Mouse (Mus musculus): ENCODE data around the gene Bcas3. TPM values are rescaled to one million over a fixed set of nuclear protein-coding genes. Genes with fewer than 3 reads are reported as not detected.
A peak's percentile ranks its signal among the peaks of the same experiment; 100 is the strongest.

Bcas3 gene
- total RNA-seq (2021), result 10 to 100 TPM; 33.6 to 40.6 TPM
- long read RNA-seq, experiment 1, partial matches to known transcripts, result 1 of 7 reads
- long read RNA-seq, experiment 1, other reads (novel, unspliced or antisense), result 5 of 7 reads
- long read RNA-seq, experiment 2, partial matches to known transcripts, result 0 of 1 reads
- long read RNA-seq, experiment 2, other reads (novel, unspliced or antisense), result 0 of 1 reads

DNA sequence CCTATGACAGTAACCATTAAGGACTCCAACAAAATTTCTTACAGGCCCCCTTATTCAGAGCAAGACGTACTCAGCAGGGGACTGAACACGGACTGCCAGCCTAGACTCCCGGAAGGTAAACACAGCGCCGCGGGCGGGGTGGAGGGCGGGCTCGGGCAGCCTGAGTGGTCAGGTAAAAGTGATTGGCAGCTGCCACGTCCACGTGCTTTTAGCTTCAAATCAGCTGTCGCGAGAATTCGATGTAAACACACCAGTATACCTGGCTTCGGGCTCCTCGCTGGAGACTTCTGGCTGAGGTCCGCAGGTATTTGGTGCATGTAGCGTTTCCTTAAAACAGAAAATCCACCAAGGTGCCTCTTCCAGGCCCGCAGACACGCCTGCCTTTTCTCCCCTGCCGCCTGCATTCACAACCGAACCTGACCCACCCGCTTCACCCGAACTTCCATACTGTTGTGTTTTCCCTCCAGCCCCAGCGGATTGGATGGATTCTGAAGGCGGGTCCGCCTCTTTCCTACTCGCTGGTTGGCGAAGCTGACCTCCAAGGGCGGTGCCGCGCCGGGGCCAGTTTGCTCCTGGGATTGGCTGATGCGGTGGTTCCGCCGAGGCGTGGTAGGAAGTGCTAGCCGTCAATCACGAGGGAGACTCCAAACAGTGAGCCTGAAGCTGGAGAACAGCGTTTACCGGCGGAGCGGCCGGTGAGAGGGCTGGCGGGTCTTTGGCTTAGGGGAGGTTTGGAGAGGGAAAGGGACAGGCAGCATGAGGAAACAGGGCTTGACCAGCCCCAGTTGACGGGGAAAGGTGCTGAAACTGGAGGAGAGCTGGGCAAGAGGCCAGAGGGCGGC lies at the start of gene Bcas3:
Bcas3 (plus strand) TSS at position 629 of the 842 bp plus-strand sequence.
- DNase-seq, result peak; percentile 98 to 100

DNA sequence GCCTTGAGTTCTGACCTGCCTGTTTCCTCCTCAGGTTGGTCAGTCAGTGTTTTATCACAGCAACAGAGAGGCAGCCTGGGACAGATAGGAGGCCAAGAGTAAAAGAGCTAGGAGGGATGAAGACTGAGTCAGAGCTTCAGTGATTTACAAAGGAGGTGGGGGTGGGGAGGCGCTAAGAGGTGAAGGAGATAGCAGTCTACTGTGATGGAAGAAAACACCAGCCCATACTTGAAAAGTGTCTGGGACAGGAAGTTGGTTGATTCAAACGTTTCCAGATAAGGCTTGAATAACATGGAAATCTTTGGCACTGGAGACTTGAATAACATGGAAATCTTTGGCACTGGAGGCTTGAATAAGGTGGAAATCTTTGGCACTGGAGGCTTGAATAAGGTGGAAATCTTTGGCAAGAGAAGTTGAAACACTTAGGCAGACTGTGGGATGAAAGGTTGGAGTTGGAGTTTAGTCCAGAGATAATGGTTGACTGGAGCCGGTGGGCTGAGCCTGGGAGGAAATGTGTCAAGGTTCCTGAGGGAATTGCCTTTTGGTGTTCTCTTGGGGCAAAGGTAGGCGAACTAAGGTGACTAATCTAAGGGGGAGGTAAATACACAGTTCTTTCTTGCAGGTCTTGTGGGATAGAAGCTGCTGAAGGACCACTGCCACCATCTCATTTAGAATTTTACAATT lies 46.2 kb upstream of the Bcas3 start:
- no peak for DNase-seq

DNA sequence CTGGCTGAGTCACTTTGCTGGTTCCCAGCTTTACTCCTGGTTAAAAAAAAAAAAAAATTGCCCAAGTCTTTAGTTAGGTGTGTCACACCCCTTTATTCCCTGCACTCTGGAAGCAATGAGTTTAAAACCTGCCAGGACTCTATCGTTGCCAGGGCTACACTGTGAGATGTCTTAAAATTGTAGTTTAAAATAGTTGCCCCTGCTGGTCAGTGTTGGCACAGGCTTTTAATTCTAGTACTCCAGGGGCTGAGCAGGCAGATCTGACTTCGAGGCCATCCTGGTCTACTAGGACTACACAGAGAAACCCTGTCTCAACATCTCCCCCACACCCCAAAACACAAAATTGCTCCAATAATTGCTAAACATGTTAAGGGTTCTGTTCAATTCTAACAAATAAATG lies 44.2 kb upstream of the Bcas3 start:
- no peak for DNase-seq

DNA sequence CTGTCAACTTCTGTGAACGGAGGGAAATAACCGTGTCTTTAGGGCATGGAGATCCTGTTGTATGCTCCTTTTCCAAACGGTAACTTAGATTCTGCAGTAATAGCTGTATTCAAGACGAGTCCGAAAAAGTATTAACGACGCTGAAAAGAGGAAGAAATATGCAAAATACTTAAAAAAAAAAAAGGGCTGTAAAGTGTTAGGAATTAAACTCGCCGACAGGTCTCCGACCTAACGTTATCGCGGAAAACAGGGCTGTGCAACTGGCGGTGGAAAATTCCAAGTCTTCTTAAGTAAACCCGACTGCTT lies 42.6 kb upstream of the Bcas3 start:
- DNase-seq, result no peak

DNA sequence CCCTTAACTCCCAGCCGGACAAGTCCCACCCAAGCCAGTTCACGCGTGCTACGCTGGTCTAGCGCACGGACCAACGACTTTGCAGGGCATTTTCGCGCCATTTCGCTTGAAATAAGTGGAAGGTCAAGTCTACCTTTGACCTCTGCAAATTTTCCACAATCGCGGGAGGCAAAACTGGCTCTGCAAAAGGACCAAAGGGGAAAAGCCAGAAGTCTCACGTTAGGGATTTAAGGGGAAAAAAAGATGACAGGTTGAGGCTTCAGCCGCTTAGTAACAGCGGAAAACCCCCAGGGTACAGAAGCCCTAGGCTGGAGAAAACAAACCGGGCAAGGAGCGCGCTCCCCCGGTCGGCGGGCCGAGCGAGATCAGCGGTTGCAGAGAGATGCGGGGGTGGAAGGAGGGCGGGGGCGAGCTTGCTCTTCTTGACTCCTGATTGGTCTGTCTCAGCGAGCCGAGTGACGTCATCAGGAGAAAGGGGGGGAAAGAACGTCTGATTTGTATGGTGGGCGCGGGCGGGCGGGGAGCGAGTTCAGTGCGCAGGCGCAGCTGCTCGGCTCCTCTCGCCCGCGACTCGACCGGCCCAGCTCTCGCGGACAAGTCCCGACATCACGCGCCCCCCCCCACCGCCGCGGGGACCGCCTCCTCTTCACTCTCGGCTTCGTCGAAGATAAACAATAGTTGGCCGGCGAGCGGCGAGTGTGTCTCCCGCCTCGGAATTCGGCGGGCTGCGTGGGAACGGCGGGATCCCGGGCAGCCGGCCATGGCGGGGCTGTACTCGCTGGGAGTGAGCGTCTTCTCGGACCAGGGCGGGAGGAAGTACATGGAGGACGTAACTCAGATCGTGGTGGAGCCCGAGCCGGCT lies 42.0 kb upstream of the Bcas3 start, which contains the start of gene Ppm1d:
Ppm1d (plus strand) TSS at position 532 of the 862 bp plus-strand sequence.
- DNase-seq, result peak; percentile 98

DNA sequence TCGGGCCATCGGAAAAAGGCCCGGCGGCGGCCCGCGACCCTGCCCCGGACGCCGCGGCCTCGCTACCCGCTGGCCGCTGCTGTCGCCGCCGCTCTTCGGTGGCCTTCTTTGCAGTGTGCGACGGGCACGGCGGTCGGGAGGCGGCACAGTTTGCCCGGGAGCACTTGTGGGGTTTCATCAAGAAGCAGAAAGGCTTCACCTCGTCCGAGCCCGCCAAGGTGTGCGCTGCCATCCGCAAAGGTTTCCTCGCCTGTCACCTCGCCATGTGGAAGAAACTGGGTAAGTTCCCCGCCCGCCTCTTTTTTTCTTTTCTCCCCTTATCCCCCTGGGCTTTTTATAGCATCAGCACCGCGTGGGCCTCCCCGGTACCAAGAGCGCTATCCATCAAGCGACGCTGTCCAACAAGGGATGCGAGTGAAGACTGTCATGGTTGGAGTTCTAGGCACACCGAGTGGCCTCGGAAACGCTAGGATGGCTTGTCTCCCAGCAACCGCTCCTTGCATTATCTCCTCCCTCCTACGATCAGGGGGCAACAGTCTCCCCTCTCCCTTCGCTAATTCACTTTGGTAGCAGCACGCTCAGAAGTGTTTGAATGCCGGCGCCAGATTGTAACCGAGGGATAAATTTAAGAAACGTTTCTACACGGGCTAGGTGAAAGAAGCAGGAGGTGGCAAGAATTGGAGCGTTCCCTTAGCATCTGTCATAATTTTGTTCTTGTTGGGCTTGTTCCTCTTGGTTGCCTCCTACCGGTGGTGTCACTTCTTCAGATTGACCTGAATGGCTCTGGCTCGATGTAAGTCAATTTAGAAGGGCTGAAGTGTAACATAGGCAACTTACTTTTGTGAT lies 41.1 kb upstream of the Bcas3 start:
- peak; percentile 58 to 75 for DNase-seq

DNA sequence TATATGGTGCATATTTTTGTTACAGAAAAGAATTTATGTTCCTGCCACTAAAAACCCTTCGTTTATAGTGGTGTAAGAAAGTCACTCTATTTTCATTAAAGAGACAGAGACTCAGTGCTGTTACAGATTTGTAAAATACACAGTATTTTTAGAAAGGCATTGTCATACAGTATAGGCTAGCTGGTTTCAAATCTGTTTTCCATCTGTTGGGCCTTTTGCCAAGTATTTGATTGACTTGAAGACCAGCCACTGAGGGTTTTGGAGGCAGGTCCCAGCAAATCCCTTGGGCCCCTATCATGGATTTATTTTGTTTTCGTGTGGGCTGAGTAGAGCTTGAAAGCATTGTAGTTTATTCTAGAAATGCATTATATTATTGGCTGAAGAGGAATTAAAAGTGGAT lies 40.1 kb upstream of the Bcas3 start:
- peak; percentile 91 to 94 for DNase-seq

DNA sequence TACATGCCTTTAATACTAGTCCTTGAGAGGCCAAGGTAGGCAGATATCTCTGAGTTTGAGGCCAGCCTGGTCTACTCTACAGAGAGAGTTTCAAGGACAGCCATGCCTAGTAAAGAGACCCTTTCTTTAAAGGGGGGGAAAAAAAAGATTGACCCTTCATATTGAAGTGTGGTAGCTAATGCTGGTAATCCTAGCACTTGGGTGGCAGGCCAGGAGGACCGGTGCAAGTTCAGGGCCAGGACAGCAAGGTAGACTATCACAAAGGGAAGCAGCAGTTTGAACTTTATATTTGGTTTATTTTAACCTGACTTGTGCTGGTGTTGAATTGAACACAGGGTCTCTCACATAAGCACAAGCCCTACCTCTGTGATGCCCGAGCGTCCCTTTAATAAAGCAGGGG lies 39.6 kb upstream of the Bcas3 start:
- DNase-seq, result no peak

DNA sequence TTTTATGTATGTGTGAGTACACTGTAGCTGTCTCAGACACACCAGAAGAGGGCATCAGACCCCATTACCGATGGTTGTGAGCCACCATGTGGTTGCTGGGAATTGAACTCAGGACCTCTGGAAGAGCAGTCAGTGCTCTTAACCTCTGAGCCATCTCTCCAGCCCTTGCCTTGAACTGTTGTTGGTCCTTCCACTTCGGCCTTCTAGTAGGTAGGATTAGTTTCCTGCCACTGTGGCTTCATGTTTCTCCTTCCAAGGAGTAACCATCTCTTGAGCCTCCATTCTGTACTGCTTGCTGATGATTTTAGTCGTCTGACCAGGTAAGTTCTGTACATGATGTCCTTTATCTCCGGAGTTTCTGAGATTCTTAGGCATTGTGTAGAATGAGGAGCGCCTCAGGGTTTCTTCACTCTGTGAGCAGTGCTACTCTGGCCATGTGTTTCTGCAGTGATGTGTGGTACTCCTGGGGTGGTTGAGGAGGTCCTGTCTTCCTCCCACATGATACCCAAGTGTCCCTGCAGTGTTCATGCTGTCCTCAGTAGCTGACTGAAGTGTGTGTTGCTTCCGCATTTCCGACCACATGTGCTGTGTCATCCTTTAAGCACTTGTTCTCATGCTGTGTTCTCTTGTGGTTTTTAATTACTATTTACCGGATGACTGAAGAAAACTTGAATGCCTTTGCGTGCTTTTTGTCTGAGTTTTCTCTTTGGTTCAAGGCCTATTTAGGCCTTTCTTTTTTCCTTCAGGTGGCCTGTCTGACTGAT lies 29.2 kb upstream of the Bcas3 start:
- peak in 1 of 2 experiments; percentile 22 for DNase-seq

DNA sequence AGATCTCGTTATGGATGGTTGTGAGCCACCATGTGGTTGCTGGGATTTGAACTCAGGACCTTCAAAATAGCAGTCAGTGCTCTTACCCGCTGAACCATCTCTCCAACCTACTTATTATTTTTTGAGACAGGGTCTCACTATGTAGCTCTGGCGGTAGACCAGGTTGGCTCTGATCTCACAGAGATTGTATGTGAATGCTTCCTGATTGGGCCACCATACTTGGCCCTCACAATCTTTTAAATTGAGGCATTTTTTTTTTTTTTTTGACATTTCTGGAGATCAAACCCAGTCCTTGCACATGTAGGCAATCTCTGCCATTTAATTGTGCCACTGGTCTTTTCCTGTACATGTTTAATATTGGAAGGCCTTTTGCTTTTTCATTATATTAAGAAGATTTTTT lies 24.2 kb upstream of the Bcas3 start:
- DNase-seq, result no peak

DNA sequence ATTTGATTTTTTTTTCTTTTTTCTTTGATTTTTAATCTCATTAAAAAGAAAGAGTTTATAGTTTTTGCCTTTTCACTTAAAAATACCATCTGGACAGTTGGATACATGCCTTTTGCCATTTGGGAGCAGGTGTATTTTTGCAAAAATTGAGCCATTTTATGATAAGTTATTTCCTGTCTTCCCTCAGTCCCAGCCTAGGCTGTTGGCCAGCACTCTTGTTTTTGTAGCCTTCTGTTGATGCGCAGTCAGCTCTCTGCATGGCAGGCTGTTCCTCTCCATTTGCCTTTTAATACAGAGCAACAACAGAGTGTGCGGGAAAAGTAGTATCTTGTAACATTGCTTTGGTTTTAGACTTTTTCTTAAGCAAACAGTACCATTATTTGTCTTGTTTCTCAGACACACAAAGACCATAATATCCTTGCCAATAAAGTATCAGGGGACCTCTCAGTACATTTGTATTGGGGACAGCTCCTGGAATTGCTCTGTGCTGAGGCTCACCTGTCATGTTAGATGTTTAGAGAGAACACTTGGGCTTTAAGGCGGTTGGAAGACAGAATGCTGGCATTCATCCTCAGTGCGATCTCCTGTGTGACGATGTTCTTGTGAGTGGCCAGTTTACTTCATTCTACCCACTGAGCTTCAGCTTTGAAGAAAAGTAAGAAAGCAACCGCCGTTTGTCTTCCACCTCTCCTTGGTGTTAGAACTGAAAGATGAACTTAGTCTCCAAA lies 23.6 kb upstream of the Bcas3 start:
- peak; percentile 60 to 73 for DNase-seq

DNA sequence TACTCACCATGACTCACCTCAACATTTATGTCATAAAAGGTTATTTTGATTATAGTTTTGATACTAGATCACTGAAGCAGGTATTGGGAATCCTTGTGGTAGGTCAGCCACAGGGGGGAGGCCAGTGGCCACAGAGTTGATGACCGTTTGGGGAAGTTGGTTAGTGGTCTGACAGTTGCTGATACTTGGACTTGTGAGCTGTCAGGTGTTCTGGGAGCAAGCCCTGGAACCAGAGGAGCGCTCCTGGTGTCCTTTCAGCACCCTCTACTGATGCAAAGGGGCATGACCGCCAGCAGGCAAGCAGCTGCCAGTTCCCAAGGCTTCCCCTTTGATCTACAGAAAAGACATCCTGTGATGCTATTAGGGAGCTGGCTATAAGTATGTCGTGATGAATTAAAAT lies 18.2 kb upstream of the Bcas3 start:
- peak; percentile 44 to 64 for DNase-seq

DNA sequence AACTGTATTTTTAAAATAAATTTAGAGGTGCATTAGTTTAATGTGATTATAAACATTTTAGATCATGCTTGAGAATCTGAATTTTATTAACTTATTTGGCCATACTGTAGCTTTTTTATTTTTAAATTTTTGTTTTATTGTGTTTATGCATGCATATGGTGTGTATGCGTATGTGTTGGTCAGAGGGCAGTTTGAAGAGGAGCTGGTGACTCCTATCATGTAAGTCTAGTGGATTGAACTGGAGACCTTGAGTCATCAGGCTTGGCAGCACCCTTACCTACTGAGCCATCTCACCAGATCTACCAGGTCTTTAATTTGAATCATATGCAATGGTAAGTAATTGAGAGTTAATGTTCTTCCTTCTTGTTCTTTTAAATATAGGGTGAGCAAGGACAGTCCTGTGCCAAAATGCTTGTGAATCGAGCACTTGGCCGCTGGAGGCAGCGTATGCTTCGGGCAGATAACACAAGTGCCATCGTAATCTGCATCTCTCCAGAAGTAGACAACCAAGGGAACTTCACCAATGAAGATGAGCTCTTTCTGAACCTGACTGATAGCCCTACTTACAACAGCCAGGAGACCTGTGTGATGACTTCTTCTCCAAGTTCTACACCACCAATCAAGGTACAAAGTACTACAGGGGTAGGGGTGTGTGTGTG lies 13.7 kb upstream of the Bcas3 start:
- no peak for DNase-seq

DNA sequence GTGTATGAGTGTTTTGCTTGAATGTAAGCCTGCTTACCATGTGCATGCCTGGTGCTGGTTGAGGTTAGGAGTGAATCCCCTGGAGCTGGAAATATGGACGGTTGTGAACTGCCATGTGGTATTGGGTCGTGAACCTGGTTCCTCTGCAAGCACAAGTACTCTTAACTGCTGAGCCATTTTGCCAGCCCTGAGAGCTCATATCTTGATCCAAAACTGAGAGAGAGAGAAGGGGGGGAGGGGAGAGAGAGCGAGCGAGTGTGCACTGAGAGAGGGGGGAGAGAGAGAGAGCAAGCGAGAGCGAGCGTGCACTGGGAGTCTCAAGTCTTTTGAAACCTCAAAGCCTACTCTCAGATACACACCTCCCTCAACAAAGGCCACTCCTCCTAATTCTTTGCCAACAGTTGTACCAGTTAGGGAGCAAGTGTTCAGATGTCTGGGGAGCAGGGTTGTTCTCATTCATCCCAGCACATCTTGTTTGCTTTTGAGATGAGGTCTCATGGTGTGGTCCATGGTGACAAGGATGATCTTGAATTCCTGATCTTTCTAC lies 12.8 kb upstream of the Bcas3 start:
- no peak for DNase-seq

DNA sequence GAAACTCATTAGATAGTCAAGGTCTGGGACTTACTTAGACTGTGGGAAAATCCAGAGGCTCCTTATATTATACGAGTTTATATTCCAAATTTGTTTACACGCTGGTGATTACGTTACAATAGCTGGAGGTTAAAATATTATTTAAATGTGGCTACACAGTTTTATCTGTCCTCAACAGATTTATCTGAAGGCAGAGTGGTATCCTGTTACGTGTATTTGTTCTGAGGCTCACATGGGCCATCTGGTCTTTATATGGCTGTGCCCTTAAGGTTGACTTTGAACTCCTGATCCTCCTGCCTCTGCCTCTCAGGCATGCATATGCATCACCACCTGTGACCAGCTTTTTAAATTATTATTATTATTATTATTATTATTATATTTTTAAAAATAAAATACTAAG lies 852 bp downstream of the Bcas3 start:
- DNase-seq, result no peak

DNA sequence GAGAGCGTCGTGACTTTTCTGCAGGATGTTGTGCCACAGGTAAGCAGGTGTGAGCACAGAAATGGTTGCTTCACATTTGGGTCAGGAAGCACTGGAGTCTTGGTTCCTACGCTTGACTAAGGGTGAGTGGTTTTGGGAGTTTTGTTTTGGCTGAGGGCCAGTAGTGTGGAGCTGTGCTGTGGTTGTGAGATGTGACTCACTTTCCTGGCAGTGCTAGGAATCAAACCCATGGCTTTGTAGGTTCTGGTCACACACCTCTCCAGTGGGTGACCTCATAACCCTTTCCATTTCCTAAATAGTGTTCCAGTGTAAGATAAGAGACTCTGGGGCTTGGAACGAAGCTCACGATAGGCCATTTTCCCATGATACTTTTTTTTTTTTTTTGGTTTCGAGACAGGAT lies 6.7 kb downstream of the Bcas3 start:
- no peak for DNase-seq

DNA sequence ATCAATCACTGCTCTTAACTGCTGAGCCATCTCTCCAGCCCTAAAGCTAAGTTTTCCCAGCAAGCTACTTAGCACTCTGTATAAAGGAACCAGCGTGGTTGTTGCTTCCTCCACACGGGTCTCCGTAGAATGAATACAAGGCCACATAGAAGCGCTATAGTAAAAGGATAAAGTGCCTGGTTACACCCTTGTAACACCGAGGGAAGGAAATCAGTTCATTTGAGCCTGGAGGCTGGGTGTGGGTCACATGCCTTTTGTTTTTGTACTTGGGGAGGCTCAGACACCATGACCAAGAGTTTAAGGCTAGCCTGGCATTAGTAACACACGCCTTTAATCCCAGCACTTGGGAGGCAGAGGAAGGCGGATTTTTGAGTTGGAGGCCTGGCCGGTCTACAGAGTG lies 8.7 kb downstream of the Bcas3 start:
- no peak for DNase-seq

DNA sequence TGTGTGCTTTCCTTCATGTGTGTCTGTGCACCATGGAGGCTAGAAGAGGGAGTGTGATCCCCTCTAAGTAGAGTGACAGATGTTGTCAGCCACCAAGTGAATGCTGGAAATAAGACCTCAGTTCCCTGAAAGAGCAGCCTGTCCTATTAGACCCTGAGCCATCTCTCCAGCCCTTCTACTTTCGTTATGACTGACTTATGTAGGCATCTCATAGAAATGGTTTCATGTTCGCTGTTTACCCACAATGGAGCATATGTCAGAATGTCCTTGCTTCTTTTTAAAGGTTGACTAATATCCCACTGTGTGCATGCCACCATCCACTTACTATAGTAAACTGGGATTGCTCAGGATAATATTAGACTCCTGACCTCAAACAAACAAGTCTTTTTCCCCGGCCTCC lies 13.2 kb downstream of the Bcas3 start:
- no peak for DNase-seq

DNA sequence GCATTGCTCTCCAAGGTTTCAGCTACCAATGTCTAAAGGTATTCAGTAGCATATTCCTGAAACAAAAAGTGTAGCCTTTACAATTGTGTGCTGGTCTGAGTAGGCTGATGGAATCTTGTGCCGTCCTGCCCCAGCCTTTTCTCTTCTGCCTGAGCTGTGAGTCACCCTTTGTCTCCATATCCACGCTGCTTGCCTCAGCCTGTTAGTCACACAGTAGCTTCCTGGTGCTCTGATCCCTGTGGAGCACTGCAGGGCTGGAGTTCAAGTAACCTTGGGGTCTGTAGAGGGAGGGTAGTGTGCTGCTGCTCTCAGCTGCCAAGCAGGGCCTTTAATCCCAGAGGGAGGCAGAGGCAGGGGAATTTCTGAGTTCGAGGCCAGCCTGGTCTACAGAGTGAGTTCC lies 14.9 kb downstream of the Bcas3 start:
- peak in 1 of 2 experiments; percentile 20 for DNase-seq
